Mouse (Mus musculus): ENCODE measurements around the gene Lrrc28. TPM values are rescaled to one million over a fixed set of nuclear protein-coding genes. Genes with fewer than 3 reads are reported as not detected.
A peak's percentile ranks its signal among the peaks of the same experiment; 100 is the strongest.

The Lrrc28 gene
- total and polyA plus RNA-seq, 2 experiments = 22.1 to 40.7 TPM

- Histone ChIP-seq H3K79me2 (ENCODE audit: control insufficient read depth, insufficient read depth, low read length) (peaks cover 42% of the 10 kb centered on the region), H3K36me3 (ENCODE audit: control insufficient read depth, insufficient read depth, low read length) (no peaks in the 10 kb centered on the region)
Measured at GRCm38 (mm10) chr7:67654668-67655067, 9.6 kb upstream of the Lrrc28 start.

DNA sequence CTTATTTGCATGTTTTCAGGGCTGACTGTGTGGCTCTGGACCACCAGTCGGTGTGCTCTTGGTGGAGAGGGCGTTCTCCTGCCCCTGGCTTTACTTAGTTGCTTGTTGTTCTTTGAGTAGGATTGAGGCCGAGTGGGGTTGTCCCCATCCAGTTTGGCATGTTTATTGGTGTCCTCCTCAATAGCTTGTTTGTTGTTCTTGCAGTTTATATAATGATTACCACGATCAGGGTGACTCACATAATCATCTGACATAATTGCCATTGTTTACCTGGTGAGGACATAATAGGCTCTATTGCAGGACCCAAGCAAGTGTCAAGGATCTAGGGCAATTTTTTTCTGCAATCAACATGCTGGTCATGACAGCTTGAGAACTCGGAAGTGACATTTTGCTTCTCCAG, 7.1 kb upstream of the Lrrc28 start:
- Histone ChIP-seq H3K9ac (ENCODE audit: low read depth, low read length) (no peak overlapping the region), H3K4me1 (ENCODE audit: control insufficient read depth, insufficient read depth, low read length) (peaks cover 28% of the 10 kb centered on the region), H3K27ac (replicated peaks; ENCODE audit: insufficient read depth, low read depth, low read length) (peak overlapping the region; percentile 62), H3K36me3 (ENCODE audit: control insufficient read depth, insufficient read depth, low read length) (no peaks in the 10 kb centered on the region), H3K27me3 (ENCODE audit: control insufficient read depth, insufficient read depth, low read length) (no peaks in the 10 kb centered on the region), H3K79me2 (ENCODE audit: control insufficient read depth, insufficient read depth, low read length) (peaks cover 40% of the 10 kb centered on the region), H3K4me3 (ENCODE audit: insufficient read depth, low read depth, low read length) (no peak overlapping the region)
- peak; percentile 86 for DNase-seq (ENCODE audit: extremely low read depth, low read depth, low spot score)
- WGBS = 45% methylated on average over 5 of the region's 5 CpGs
- TF ChIP-seq CTCF (IDR thresholded peaks at IDR 0.05; ENCODE audit: low read depth, low read length) (no peak), POLR2A (IDR thresholded peaks at IDR 0.05; ENCODE audit: extremely low read depth, insufficient read depth, low read length) (no peak)

More at GRCm38 (mm10) chr7:67654668-67655067, 9.6 kb upstream of the Lrrc28 start:
- no peaks in the 10 kb centered on the region for H3K27me3 ChIP-seq (ENCODE audit: control insufficient read depth, insufficient read depth, low read length)
- DNase-seq (ENCODE audit: extremely low read depth, low read depth, low spot score) = no peak
- no peak overlapping the region for H3K9ac ChIP-seq (ENCODE audit: low read depth, low read length)
- no peak for TF ChIP-seq POLR2A (IDR thresholded peaks at IDR 0.05; ENCODE audit: extremely low read depth, insufficient read depth, low read length)
- no peak for TF ChIP-seq CTCF (IDR thresholded peaks at IDR 0.05; ENCODE audit: low read depth, low read length)
- WGBS = 76% methylated on average over 7 of the region's 7 CpGs
- H3K4me3 ChIP-seq (ENCODE audit: insufficient read depth, low read depth, low read length) = no peak overlapping the region
- H3K4me1 ChIP-seq (ENCODE audit: control insufficient read depth, insufficient read depth, low read length) = peaks cover 30% of the 10 kb centered on the region
- H3K27ac ChIP-seq (replicated peaks; ENCODE audit: insufficient read depth, low read depth, low read length) = no peak overlapping the region; the same call in 1 of the 2 replicates

DNA sequence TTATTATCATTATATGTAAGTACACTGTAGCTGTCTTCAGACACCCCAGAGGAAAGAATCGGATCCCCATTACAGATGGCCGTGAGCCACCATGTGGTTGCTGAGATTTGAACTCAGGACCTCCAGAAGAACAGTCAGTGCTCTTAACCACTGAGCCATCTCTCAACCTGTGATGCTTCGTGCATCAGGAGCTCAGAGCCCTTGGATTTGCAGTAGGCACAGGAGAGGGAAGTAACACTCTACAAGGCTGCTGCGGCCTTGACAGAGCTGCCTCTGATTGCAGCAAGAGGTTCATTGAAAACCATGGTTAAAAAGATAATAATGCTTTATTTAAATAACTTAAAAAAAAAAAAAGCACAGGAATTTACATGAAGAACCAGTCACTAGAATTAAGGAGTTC, 3.3 kb upstream of the Lrrc28 start:
- peaks cover 22% of the 10 kb centered on the region for H3K4me1 ChIP-seq (ENCODE audit: control insufficient read depth, insufficient read depth, low read length)

GRCm38 (mm10) chr7:67647277-67647676, 2.2 kb upstream of the Lrrc28 start, which contains the start of gene Ttc23:
TSS of gene Ttc23 (plus strand) at chr7:67647410.
- H3K9ac ChIP-seq (ENCODE audit: low read depth, low read length) = peak within 1 kb of the TSS; percentile 81
- H3K79me2 ChIP-seq (ENCODE audit: control insufficient read depth, insufficient read depth, low read length) = peaks cover 20% of the 10 kb centered on the region
- DNase-seq (ENCODE audit: extremely low read depth, low read depth, low spot score) = peak; percentile 94
- no peaks in the 10 kb centered on the region for H3K36me3 ChIP-seq (ENCODE audit: control insufficient read depth, insufficient read depth, low read length)
- H3K4me1 ChIP-seq (ENCODE audit: control insufficient read depth, insufficient read depth, low read length) = peaks cover 24% of the 10 kb centered on the region
- peak within 1 kb of the TSS; percentile 90 for H3K27ac ChIP-seq (replicated peaks; ENCODE audit: insufficient read depth, low read depth, low read length)
- no peaks in the 10 kb centered on the region for H3K27me3 ChIP-seq (ENCODE audit: control insufficient read depth, insufficient read depth, low read length)
- H3K4me3 ChIP-seq (ENCODE audit: insufficient read depth, low read depth, low read length) = peak within 1 kb of the TSS; percentile 70
- 7% methylated on average over 5 of the region's 5 CpGs for WGBS
- TF ChIP-seq POLR2A (IDR thresholded peaks at IDR 0.05; ENCODE audit: extremely low read depth, insufficient read depth, low read length) (no peak), CTCF (IDR thresholded peaks at IDR 0.05; ENCODE audit: low read depth, low read length) (no peak)

More for the DNA sequence above, 3.3 kb upstream of the Lrrc28 start:
- TF ChIP-seq CTCF (IDR thresholded peaks at IDR 0.05; ENCODE audit: low read depth, low read length) (no peak), POLR2A (IDR thresholded peaks at IDR 0.05; ENCODE audit: extremely low read depth, insufficient read depth, low read length) (no peak)
- no peak overlapping the region for H3K9ac ChIP-seq (ENCODE audit: low read depth, low read length)
- 75% methylated on average over 4 of the region's 4 CpGs for WGBS
- no peaks in the 10 kb centered on the region for H3K36me3 ChIP-seq (ENCODE audit: control insufficient read depth, insufficient read depth, low read length)
- DNase-seq (ENCODE audit: extremely low read depth, low read depth, low spot score) = peak; percentile 33
- H3K79me2 ChIP-seq (ENCODE audit: control insufficient read depth, insufficient read depth, low read length) = peaks cover 21% of the 10 kb centered on the region
- H3K27ac ChIP-seq (replicated peaks; ENCODE audit: insufficient read depth, low read depth, low read length) = no peak overlapping the region
- no peak overlapping the region; the same call in 1 of the 2 replicates for H3K4me3 ChIP-seq (ENCODE audit: insufficient read depth, low read depth, low read length)
- H3K27me3 ChIP-seq (ENCODE audit: control insufficient read depth, insufficient read depth, low read length) = no peaks in the 10 kb centered on the region

DNA sequence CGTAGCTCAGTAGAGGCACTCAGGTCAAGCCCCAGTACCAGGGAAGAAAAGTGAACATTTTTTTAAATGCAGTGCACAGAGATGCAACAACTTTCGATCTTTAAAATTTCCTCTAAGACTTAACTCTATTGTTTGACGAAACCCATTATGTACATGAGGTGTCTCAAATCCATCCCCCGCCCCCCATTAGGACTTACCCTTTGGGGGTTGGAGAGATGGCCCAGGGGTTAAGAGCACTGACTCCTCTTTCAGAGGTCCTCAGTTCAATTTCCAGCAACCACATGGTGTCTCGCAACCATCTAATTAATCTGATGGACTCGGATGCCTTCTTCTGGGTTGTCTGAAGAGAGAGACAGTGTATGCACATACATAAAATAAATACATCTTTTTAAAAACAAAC, 1.1 kb upstream of the Lrrc28 start:
- Histone ChIP-seq H3K4me1 (ENCODE audit: control insufficient read depth, insufficient read depth, low read length) (peaks cover 20% of the 10 kb centered on the region), H3K9ac (ENCODE audit: low read depth, low read length) (peak overlapping the region; percentile 92), H3K79me2 (ENCODE audit: control insufficient read depth, insufficient read depth, low read length) (peaks cover 11% of the 10 kb centered on the region), H3K27ac (replicated peaks; ENCODE audit: insufficient read depth, low read depth, low read length) (peak overlapping the region; percentile 90), H3K36me3 (ENCODE audit: control insufficient read depth, insufficient read depth, low read length) (peaks cover under 1% of the 10 kb centered on the region; the same call in 1 of the 2 replicates), H3K27me3 (ENCODE audit: control insufficient read depth, insufficient read depth, low read length) (no peaks in the 10 kb centered on the region), H3K4me3 (ENCODE audit: insufficient read depth, low read depth, low read length) (peak overlapping the region; percentile 82)
- 10% methylated on average over 6 of the region's 6 CpGs for WGBS
- TF ChIP-seq POLR2A (IDR thresholded peaks at IDR 0.05; ENCODE audit: extremely low read depth, insufficient read depth, low read length) (no peak), CTCF (IDR thresholded peaks at IDR 0.05; ENCODE audit: low read depth, low read length) (no peak)
- DNase-seq (ENCODE audit: extremely low read depth, low read depth, low spot score) = no peak

DNA sequence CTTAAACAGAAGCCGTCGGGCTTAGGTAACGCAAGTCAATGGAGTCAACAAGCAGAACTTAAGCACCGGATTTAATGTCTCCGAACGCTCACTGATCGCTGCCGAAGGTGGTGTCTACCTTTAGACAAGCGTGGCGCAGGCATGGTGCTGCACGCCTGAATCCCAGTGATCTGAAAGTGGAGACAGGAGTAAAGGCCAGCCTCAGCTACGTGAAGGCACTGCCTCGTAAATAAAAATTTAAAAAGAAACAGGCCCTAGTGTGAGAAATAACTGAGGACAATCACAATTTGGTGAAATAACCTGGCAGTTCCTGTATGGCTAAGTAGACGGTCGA, 580 bp upstream of the Lrrc28 start:
- Histone ChIP-seq H3K27ac (replicated peaks; ENCODE audit: insufficient read depth, low read depth, low read length) (peak overlapping the region; percentile 90), H3K79me2 (ENCODE audit: control insufficient read depth, insufficient read depth, low read length) (peaks cover 8% of the 10 kb centered on the region), H3K4me3 (ENCODE audit: insufficient read depth, low read depth, low read length) (peak overlapping the region; percentile 82), H3K27me3 (ENCODE audit: control insufficient read depth, insufficient read depth, low read length) (no peaks in the 10 kb centered on the region), H3K36me3 (ENCODE audit: control insufficient read depth, insufficient read depth, low read length) (peaks cover 5% of the 10 kb centered on the region), H3K4me1 (ENCODE audit: control insufficient read depth, insufficient read depth, low read length) (peaks cover 17% of the 10 kb centered on the region), H3K9ac (ENCODE audit: low read depth, low read length) (peak overlapping the region; percentile 92)
- no peak for DNase-seq (ENCODE audit: extremely low read depth, low read depth, low spot score)
- TF ChIP-seq CTCF (IDR thresholded peaks at IDR 0.05; ENCODE audit: low read depth, low read length) = no peak
- TF ChIP-seq POLR2A (IDR thresholded peaks at IDR 0.05; ENCODE audit: extremely low read depth, insufficient read depth, low read length) = no peak
- under 1% methylated on average over 15 of the region's 15 CpGs for WGBS
